Mouse (Mus musculus): Measurements from ENCODE around the gene Vps52. TPM values are rescaled to one million over a fixed set of nuclear protein-coding genes. Genes with fewer than 3 reads are reported as not detected.

Vps52 gene
- polyA plus RNA-seq (2014; fragmentation: Nextera tagmentation; extraction: Ambion mirVana) = 40.7 and 43.8 TPM in 2 replicates

- Histone ChIP-seq H3K27ac (ENCODE audit: low read depth, low read length) (peak within 1 kb of the TSS; percentile 86), H3K9me3 (ENCODE audit: control insufficient read depth, low read length) (no peaks in the 10 kb centered on the region), H3K27me3 (ENCODE audit: control insufficient read depth, insufficient read depth, low read length) (no peaks in the 10 kb centered on the region), H3K4me1 (ENCODE audit: control insufficient read depth, insufficient read depth, low read length) (peaks cover 37% of the 10 kb centered on the region), H3K36me3 (ENCODE audit: control insufficient read depth, insufficient read depth, low read length) (peaks cover 16% of the 10 kb centered on the region), H3K4me3 (ENCODE audit: low read depth, low read length) (peak within 1 kb of the TSS; percentile 85), H3K4me2 (ENCODE audit: low read depth) (peak within 1 kb of the TSS; percentile 99), H3K9ac (ENCODE audit: low read length) (peak within 1 kb of the TSS; percentile 99)
- peak; percentile 93 for DNase-seq (ENCODE audit: low spot score)
- WGBS = under 1% methylated on average over 50 of the region's 50 CpGs
- ATAC-seq (ENCODE audit: insufficient read depth, low FRiP score, low TSS enrichment) = peak; percentile 88
Observed at GRCm38 (mm10) chr17:33955555-33956214, at the start of gene Vps52, which contains the start of gene Rps18. TSS of gene Vps52 (plus strand) at chr17:33955812. TSS of gene Rps18 (minus strand) at chr17:33956001.

- H3K9ac ChIP-seq (ENCODE audit: low read length) = peak overlapping the region; percentile 52
- under 1% methylated on average over 43 of the region's 44 CpGs for WGBS
- H3K9me3 ChIP-seq (ENCODE audit: control insufficient read depth, low read length) = no peaks in the 10 kb centered on the region
- DNase-seq (ENCODE audit: low spot score) = peak; percentile 24
- H3K4me2 ChIP-seq (ENCODE audit: low read depth) = peak overlapping the region; percentile 68
- peak overlapping the region; percentile 85 for H3K4me3 ChIP-seq (ENCODE audit: low read depth, low read length)
- ATAC-seq (ENCODE audit: insufficient read depth, low FRiP score, low TSS enrichment) = peak; percentile 48; the same call in 1 of the 2 replicates
- H3K27ac ChIP-seq (ENCODE audit: low read depth, low read length) = peak overlapping the region; percentile 85
- no peaks in the 10 kb centered on the region for H3K27me3 ChIP-seq (ENCODE audit: control insufficient read depth, insufficient read depth, low read length)
- peaks cover 15% of the 10 kb centered on the region for H3K4me1 ChIP-seq (ENCODE audit: control insufficient read depth, insufficient read depth, low read length)
- peaks cover 16% of the 10 kb centered on the region for H3K36me3 ChIP-seq (ENCODE audit: control insufficient read depth, insufficient read depth, low read length)
Observed at GRCm38 (mm10) chr17:33908331-33909076, 47.1 kb upstream of the Vps52 start.

DNA sequence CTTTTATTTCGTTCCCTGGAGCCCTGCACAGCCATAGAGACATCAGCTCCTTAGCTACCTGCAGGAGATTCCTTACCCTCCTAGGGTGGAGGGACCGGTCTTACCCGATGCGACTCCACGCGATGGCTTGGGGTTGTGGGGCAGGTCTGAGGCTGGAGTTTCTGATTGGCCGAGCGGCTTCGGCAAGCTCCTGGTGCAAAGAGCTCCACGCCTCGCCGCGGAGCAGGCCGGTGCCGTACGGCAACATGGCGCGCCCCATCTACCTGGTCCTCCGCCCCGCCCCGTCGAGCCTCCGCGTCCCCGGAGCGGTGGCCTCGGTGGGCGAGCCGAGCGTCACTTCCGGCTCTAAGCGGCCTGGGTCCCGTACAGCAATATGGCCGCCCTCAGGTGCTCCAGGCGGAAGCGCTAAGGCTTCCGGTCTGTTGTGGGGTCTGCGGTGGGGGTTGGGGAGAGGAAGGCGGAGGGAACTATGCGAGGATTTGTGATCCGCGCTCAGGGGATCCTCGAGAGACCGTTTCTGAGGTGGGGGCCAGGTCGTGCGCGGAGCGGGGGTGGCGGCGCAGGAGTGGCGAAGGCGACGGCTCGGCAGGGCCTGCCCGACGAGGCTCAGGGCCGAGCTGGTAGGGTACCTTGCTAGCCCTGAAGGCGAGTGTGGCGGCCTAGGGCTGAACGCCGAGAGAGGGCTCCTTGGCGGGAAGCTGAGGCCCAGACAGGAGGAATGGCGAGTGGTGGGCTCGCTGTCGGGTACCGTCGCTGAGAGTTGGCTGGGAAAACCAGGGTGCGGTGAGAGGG, 46.3 kb upstream of the Vps52 start, which contains the start of gene Daxx:
Gene Daxx, plus strand, starts transcription at position 338 of the 792 bp plus-strand sequence.
- WGBS = under 1% methylated on average over 68 of the region's 68 CpGs
- Histone ChIP-seq H3K36me3 (ENCODE audit: control insufficient read depth, insufficient read depth, low read length) (peaks cover 23% of the 10 kb centered on the region), H3K27me3 (ENCODE audit: control insufficient read depth, insufficient read depth, low read length) (no peaks in the 10 kb centered on the region), H3K4me2 (ENCODE audit: low read depth) (peak within 1 kb of the TSS; percentile 68), H3K27ac (ENCODE audit: low read depth, low read length) (peak within 1 kb of the TSS; percentile 85), H3K9ac (ENCODE audit: low read length) (peak within 1 kb of the TSS; percentile 77), H3K4me3 (ENCODE audit: low read depth, low read length) (peak within 1 kb of the TSS; percentile 85), H3K9me3 (ENCODE audit: control insufficient read depth, low read length) (no peaks in the 10 kb centered on the region), H3K4me1 (ENCODE audit: control insufficient read depth, insufficient read depth, low read length) (peaks cover 15% of the 10 kb centered on the region)
- peak; percentile 95 for ATAC-seq (ENCODE audit: insufficient read depth, low FRiP score, low TSS enrichment)
- DNase-seq (ENCODE audit: low spot score) = peak; percentile 99

DNA sequence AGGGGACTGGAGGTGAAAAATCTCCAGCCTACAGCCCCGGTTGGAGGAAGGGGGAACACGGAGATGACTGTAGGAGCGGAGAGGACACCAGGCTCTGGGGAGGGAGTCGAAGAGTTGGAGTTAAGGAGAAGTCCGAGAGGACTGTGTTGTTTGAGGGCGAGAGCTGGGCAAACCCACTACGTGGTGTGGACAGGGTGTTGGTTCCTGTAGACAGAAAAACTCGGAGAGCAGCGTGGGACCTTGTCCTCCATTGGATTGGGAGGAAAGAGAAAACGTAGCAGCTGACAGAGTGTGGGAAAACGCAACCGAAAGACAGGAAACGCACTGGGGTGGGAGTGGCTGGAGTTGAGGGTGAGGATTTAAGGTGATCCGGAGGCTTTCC, 45.8 kb upstream of the Vps52 start:
- Histone ChIP-seq H3K9me3 (ENCODE audit: control insufficient read depth, low read length) (no peaks in the 10 kb centered on the region), H3K27ac (ENCODE audit: low read depth, low read length) (peak overlapping the region; percentile 79), H3K27me3 (ENCODE audit: control insufficient read depth, insufficient read depth, low read length) (no peaks in the 10 kb centered on the region), H3K9ac (ENCODE audit: low read length) (peak overlapping the region; percentile 77), H3K4me1 (ENCODE audit: control insufficient read depth, insufficient read depth, low read length) (peaks cover 15% of the 10 kb centered on the region), H3K4me3 (ENCODE audit: low read depth, low read length) (peak overlapping the region; percentile 85), H3K36me3 (ENCODE audit: control insufficient read depth, insufficient read depth, low read length) (peaks cover 23% of the 10 kb centered on the region), H3K4me2 (ENCODE audit: low read depth) (peak overlapping the region; percentile 68)
- no peak for ATAC-seq (ENCODE audit: insufficient read depth, low FRiP score, low TSS enrichment)
- DNase-seq (ENCODE audit: low spot score) = no peak
- under 1% methylated on average over 14 of the region's 14 CpGs for WGBS

DNA sequence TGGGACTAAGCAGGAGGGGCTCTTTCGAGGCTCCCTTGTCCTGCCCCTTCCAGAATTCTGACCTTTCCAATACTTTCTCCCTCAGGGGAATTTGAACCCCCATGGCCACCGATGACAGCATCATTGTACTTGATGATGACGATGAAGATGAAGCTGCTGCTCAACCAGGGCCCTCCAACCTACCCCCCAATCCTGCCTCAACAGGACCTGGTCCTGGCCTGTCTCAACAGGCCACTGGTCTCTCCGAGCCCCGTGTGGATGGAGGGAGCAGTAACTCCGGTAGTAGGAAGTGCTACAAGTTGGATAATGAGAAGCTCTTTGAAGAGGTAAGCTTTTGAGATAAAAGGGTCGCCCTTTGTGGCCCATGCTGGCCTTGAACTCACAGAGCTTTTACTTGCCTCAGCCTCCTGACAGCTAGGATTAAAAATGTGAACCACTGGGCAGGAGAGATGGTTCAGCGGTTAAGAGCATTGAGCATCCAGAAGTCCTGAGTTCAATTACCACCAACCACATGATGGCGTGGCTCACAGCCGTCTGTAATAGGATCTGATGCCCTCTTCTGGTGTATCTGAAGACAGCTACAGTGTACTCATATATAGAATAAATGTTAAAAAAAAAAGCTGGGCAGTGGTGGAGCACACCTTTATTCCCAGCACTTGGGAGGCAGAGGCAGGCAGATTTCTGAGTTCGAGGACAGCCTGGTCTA, 45.1 kb upstream of the Vps52 start:
- H3K9ac ChIP-seq (ENCODE audit: low read length) = peak overlapping the region; percentile 77
- H3K27me3 ChIP-seq (ENCODE audit: control insufficient read depth, insufficient read depth, low read length) = no peaks in the 10 kb centered on the region
- peak overlapping the region; percentile 68 for H3K4me2 ChIP-seq (ENCODE audit: low read depth)
- no peaks in the 10 kb centered on the region for H3K9me3 ChIP-seq (ENCODE audit: control insufficient read depth, low read length)
- H3K4me1 ChIP-seq (ENCODE audit: control insufficient read depth, insufficient read depth, low read length) = peaks cover 15% of the 10 kb centered on the region
- no peak overlapping the region for H3K27ac ChIP-seq (ENCODE audit: low read depth, low read length)
- WGBS = 56% methylated on average over 11 of the region's 11 CpGs
- peak overlapping the region; percentile 85 for H3K4me3 ChIP-seq (ENCODE audit: low read depth, low read length)
- DNase-seq (ENCODE audit: low spot score) (no peak), ATAC-seq (ENCODE audit: insufficient read depth, low FRiP score, low TSS enrichment) (no peak)
- H3K36me3 ChIP-seq (ENCODE audit: control insufficient read depth, insufficient read depth, low read length) = peaks cover 23% of the 10 kb centered on the region

- no peak for ATAC-seq (ENCODE audit: insufficient read depth, low FRiP score, low TSS enrichment)
- DNase-seq (ENCODE audit: low spot score) = no peak
- WGBS = 94% methylated on average over 31 of the region's 31 CpGs
- Histone ChIP-seq H3K36me3 (ENCODE audit: control insufficient read depth, insufficient read depth, low read length) (peaks cover 23% of the 10 kb centered on the region), H3K27ac (ENCODE audit: low read depth, low read length) (no peak overlapping the region), H3K9ac (ENCODE audit: low read length) (no peak overlapping the region), H3K4me2 (ENCODE audit: low read depth) (no peak overlapping the region; the same call in 1 of the 2 replicates), H3K4me3 (ENCODE audit: low read depth, low read length) (no peak overlapping the region), H3K27me3 (ENCODE audit: control insufficient read depth, insufficient read depth, low read length) (no peaks in the 10 kb centered on the region), H3K4me1 (ENCODE audit: control insufficient read depth, insufficient read depth, low read length) (peaks cover 15% of the 10 kb centered on the region), H3K9me3 (ENCODE audit: control insufficient read depth, low read length) (no peaks in the 10 kb centered on the region)
Observed at GRCm38 (mm10) chr17:33911052-33911812, 44.4 kb upstream of the Vps52 start.

DNA sequence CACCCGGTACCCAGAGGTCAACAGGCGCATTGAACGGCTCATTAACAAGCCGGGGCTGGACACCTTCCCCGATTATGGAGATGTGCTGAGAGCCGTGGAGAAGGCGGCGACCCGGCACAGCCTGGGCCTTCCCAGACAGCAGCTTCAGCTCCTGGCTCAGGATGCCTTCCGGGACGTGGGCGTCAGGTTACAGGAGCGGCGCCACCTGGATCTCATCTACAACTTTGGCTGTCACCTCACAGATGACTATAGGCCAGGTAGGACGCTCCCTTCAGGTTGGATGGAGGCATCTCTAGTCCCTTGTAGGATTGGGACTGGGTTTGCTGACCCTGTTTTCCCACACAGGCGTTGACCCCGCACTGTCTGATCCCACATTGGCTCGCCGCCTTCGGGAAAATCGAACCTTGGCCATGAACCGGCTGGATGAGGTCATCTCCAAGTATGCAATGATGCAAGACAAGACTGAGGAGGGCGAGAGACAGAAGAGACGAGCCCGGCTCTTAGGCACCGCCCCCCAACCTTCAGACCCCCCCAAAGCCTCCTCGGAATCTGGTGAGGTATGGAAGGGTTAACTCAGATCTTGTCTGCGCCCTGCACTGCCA, 43.7 kb upstream of the Vps52 start:
- peaks cover 19% of the 10 kb centered on the region for H3K4me1 ChIP-seq (ENCODE audit: control insufficient read depth, insufficient read depth, low read length)
- DNase-seq (ENCODE audit: low spot score) (no peak), ATAC-seq (ENCODE audit: insufficient read depth, low FRiP score, low TSS enrichment) (no peak)
- no peak overlapping the region for H3K4me2 ChIP-seq (ENCODE audit: low read depth)
- H3K9ac ChIP-seq (ENCODE audit: low read length) = no peak overlapping the region
- H3K27ac ChIP-seq (ENCODE audit: low read depth, low read length) = no peak overlapping the region
- H3K4me3 ChIP-seq (ENCODE audit: low read depth, low read length) = no peak overlapping the region
- no peaks in the 10 kb centered on the region for H3K9me3 ChIP-seq (ENCODE audit: control insufficient read depth, low read length)
- peaks cover 23% of the 10 kb centered on the region for H3K36me3 ChIP-seq (ENCODE audit: control insufficient read depth, insufficient read depth, low read length)
- H3K27me3 ChIP-seq (ENCODE audit: control insufficient read depth, insufficient read depth, low read length) = no peaks in the 10 kb centered on the region
- 93% methylated on average over 28 of the region's 28 CpGs for WGBS

Data from neural tube, embryonic 11.5 days (tissue).